Mouse (Mus musculus) limb, embryonic 15.5 days (tissue): ENCODE data around the gene 2900026A02Rik. TPM values are rescaled to one million over a fixed set of nuclear protein-coding genes. Genes with fewer than 3 reads are reported as not detected.

Experiments used
- ATAC-seq: fragments of 200-750 bp; cut with Nextera tagmentation; 2 replicates; pipeline ENCODE4 v1.8.0; 2017; ENCODE audit warnings: low read depth, moderate TSS enrichment; ENCODE audit not compliant: insufficient number of reproducible peaks, low FRiP score, low TSS enrichment
- H3K27ac ChIP-seq: fragments of 300-500 bp; sonication (generic); 2 replicates; pipeline ENCODE4 v1.5.1; 2015; ENCODE audit warnings: moderate library complexity, mild to moderate bottlenecking, inconsistent platforms
- H3K27me3 ChIP-seq: fragments of 300-500 bp; sonication (generic); 2 replicates; pipeline ENCODE4 v1.6.1; 2015; ENCODE audit warnings: inconsistent platforms
- H3K36me3 ChIP-seq: fragments of 300-500 bp; sonication (generic); 2 replicates; pipeline ENCODE4 v1.6.1; 2015; ENCODE audit warnings: inconsistent platforms
- H3K4me1 ChIP-seq: fragments of 300-500 bp; sonication (generic); 2 replicates; pipeline ENCODE4 v1.6.1; 2015; ENCODE audit warnings: inconsistent platforms
- H3K4me2 ChIP-seq: fragments of 300-500 bp; sonication (generic); 2 replicates; pipeline ENCODE4 v1.6.1; 2015; ENCODE audit warnings: mild to moderate bottlenecking, inconsistent platforms
- H3K4me3 ChIP-seq: fragments of 300-500 bp; sonication (generic); 2 replicates; pipeline ENCODE4 v1.5.1; 2015; ENCODE audit warnings: mild to moderate bottlenecking, inconsistent platforms
- H3K9ac ChIP-seq: fragments of 300-500 bp; sonication (generic); 2 replicates; pipeline ENCODE4 v1.6.1; 2015; ENCODE audit warnings: inconsistent platforms
- H3K9me3 ChIP-seq: fragments of 300-500 bp; sonication (generic); 2 replicates; pipeline ENCODE4 v1.6.1; 2016; ENCODE audit warnings: inconsistent platforms
- WGBS: fragments of 180-500 bp; shearing (Covaris S2); methylation state at CpG from one replicate; pipeline ENCODE4 v1.1.7; 2015; 5-methylcytosine and 5-hydroxymethylcytosine counted together
- polyA plus RNA-seq: library from polyadenylated mRNA; unstranded; fragments of >200 nt; fragmentation: Nextera tagmentation; extraction: Ambion mirVana; gene quantifications from 2 replicates; pipeline ENCODE4 v1.2.1, GENCODE M21; 2015

The 2900026A02Rik gene
- polyA plus RNA-seq, 1 experiment from 2014 or later, result 14.2 TPM

- H3K9me3 ChIP-seq, result no peaks in the 10 kb centered on the region
- H3K27ac ChIP-seq, result peak overlapping the region; percentile 83
- WGBS, result 82% methylated on average over 13 of the region's 13 CpGs
- no peaks in the 10 kb centered on the region for H3K27me3 ChIP-seq
- H3K4me2 ChIP-seq, result no peak overlapping the region
- no peaks in the 10 kb centered on the region for H3K36me3 ChIP-seq
- H3K4me3 ChIP-seq, result no peak overlapping the region
- no peak for ATAC-seq
- peaks cover 35% of the 10 kb centered on the region for H3K4me1 ChIP-seq
- no peak overlapping the region for H3K9ac ChIP-seq
Measured at GRCm38 (mm10) chr5:113209898-113210297, 11.1 kb downstream of the 2900026A02Rik start.

GRCm38 (mm10) chr5:113209401-113209750 is 11.7 kb downstream of the 2900026A02Rik start:
- Histone ChIP-seq H3K4me1 (peaks cover 35% of the 10 kb centered on the region), H3K27ac (peak overlapping the region; percentile 83), H3K9me3 (no peaks in the 10 kb centered on the region), H3K27me3 (no peaks in the 10 kb centered on the region), H3K4me3 (no peak overlapping the region), H3K36me3 (no peaks in the 10 kb centered on the region), H3K9ac (no peak overlapping the region), H3K4me2 (peak overlapping the region; percentile 19; the same call in 1 of the 2 replicates)
- WGBS, result 43% methylated on average over 11 of the region's 11 CpGs
- no peak for ATAC-seq

- no peak overlapping the region for H3K4me3 ChIP-seq
- H3K4me2 ChIP-seq, result peak overlapping the region; percentile 19; the same call in 1 of the 2 replicates
- no peaks in the 10 kb centered on the region for H3K36me3 ChIP-seq
- peak; percentile 69 for ATAC-seq
- WGBS, result 43% methylated on average over 11 of the region's 11 CpGs
- peak overlapping the region; percentile 83 for H3K27ac ChIP-seq
- no peak overlapping the region for H3K9ac ChIP-seq
- peaks cover 32% of the 10 kb centered on the region for H3K4me1 ChIP-seq
- no peaks in the 10 kb centered on the region for H3K27me3 ChIP-seq
- no peaks in the 10 kb centered on the region for H3K9me3 ChIP-seq
Measured at GRCm38 (mm10) chr5:113208622-113209400, 12.2 kb downstream of the 2900026A02Rik start.

GRCm38 (mm10) chr5:113208048-113208447 is 13.0 kb downstream of the 2900026A02Rik start:
- Histone ChIP-seq H3K27ac (peak overlapping the region; percentile 83), H3K4me2 (no peak overlapping the region), H3K9me3 (no peaks in the 10 kb centered on the region), H3K4me3 (no peak overlapping the region), H3K4me1 (peaks cover 32% of the 10 kb centered on the region), H3K36me3 (no peaks in the 10 kb centered on the region), H3K27me3 (no peaks in the 10 kb centered on the region), H3K9ac (no peak overlapping the region)
- ATAC-seq, result no peak
- 29% methylated on average over 4 of the region's 4 CpGs for WGBS

GRCm38 (mm10) chr5:113206670-113207352 is 14.2 kb downstream of the 2900026A02Rik start:
- no peaks in the 10 kb centered on the region for H3K27me3 ChIP-seq
- peaks cover 32% of the 10 kb centered on the region for H3K4me1 ChIP-seq
- no peak overlapping the region for H3K27ac ChIP-seq
- H3K9ac ChIP-seq, result no peak overlapping the region
- WGBS, result 52% methylated on average over 9 of the region's 9 CpGs
- H3K4me3 ChIP-seq, result no peak overlapping the region
- H3K36me3 ChIP-seq, result no peaks in the 10 kb centered on the region
- H3K9me3 ChIP-seq, result no peaks in the 10 kb centered on the region
- no peak overlapping the region for H3K4me2 ChIP-seq
- ATAC-seq, result no peak

GRCm38 (mm10) chr5:113204193-113204592 is 16.8 kb downstream of the 2900026A02Rik start:
- no peaks in the 10 kb centered on the region for H3K27me3 ChIP-seq
- H3K4me3 ChIP-seq, result no peak overlapping the region
- no peak overlapping the region for H3K27ac ChIP-seq
- H3K4me1 ChIP-seq, result peaks cover 21% of the 10 kb centered on the region
- H3K4me2 ChIP-seq, result no peak overlapping the region
- no peak for ATAC-seq
- no peaks in the 10 kb centered on the region for H3K36me3 ChIP-seq
- WGBS, result 85% methylated on average over 9 of the region's 9 CpGs
- no peak overlapping the region for H3K9ac ChIP-seq
- no peaks in the 10 kb centered on the region for H3K9me3 ChIP-seq

- 80% methylated on average over 10 of the region's 10 CpGs for WGBS
- Histone ChIP-seq H3K9me3 (no peaks in the 10 kb centered on the region), H3K27ac (0 out of 2 replicates have a peak overlapping the region, but pooled peaks have one; percentile 59), H3K4me3 (no peak overlapping the region), H3K4me2 (no peak overlapping the region), H3K9ac (no peak overlapping the region), H3K36me3 (no peaks in the 10 kb centered on the region), H3K27me3 (no peaks in the 10 kb centered on the region), H3K4me1 (peaks cover 16% of the 10 kb centered on the region)
- ATAC-seq, result no peak
Measured at GRCm38 (mm10) chr5:113199772-113200134, 21.3 kb downstream of the 2900026A02Rik start.

- H3K4me2 ChIP-seq, result no peak overlapping the region
- H3K9ac ChIP-seq, result no peak overlapping the region
- no peak for ATAC-seq
- H3K4me3 ChIP-seq, result no peak overlapping the region
- peaks cover 16% of the 10 kb centered on the region for H3K4me1 ChIP-seq
- WGBS, result 54% methylated on average over 8 of the region's 8 CpGs
- no peaks in the 10 kb centered on the region for H3K36me3 ChIP-seq
- H3K27ac ChIP-seq, result peak overlapping the region; percentile 59; the same call in 1 of the 2 replicates
- H3K27me3 ChIP-seq, result no peaks in the 10 kb centered on the region
- no peaks in the 10 kb centered on the region for H3K9me3 ChIP-seq
Measured at GRCm38 (mm10) chr5:113199126-113199771, 21.8 kb downstream of the 2900026A02Rik start.

GRCm38 (mm10) chr5:113196916-113197794 is 23.9 kb downstream of the 2900026A02Rik start:
- 38% methylated on average over 9 of the region's 9 CpGs for WGBS
- Histone ChIP-seq H3K27me3 (no peaks in the 10 kb centered on the region), H3K27ac (peak overlapping the region; percentile 33), H3K9ac (no peak overlapping the region), H3K4me1 (peaks cover 22% of the 10 kb centered on the region), H3K36me3 (no peaks in the 10 kb centered on the region), H3K9me3 (no peaks in the 10 kb centered on the region), H3K4me3 (no peak overlapping the region), H3K4me2 (no peak overlapping the region)
- ATAC-seq, result no peak

GRCm38 (mm10) chr5:113195907-113196306 is 25.1 kb downstream of the 2900026A02Rik start:
- H3K27ac ChIP-seq, result no peak overlapping the region
- no peak for ATAC-seq

GRCm38 (mm10) chr5:113195451-113195850 is 25.6 kb downstream of the 2900026A02Rik start:
- no peaks in the 10 kb centered on the region for H3K27me3 ChIP-seq
- ATAC-seq, result no peak
- H3K4me2 ChIP-seq, result no peak overlapping the region
- no peak overlapping the region for H3K4me3 ChIP-seq
- H3K9me3 ChIP-seq, result no peaks in the 10 kb centered on the region
- no peak overlapping the region for H3K27ac ChIP-seq
- H3K9ac ChIP-seq, result no peak overlapping the region
- H3K36me3 ChIP-seq, result no peaks in the 10 kb centered on the region
- peaks cover 22% of the 10 kb centered on the region for H3K4me1 ChIP-seq
- WGBS, result 46% methylated on average over 12 of the region's 12 CpGs

More at GRCm38 (mm10) chr5:113195907-113196306, 25.1 kb downstream of the 2900026A02Rik start:
- Histone ChIP-seq H3K4me2 (no peak overlapping the region), H3K27me3 (no peaks in the 10 kb centered on the region), H3K9me3 (no peaks in the 10 kb centered on the region), H3K4me1 (peaks cover 22% of the 10 kb centered on the region), H3K4me3 (no peak overlapping the region), H3K9ac (no peak overlapping the region), H3K36me3 (no peaks in the 10 kb centered on the region)
- WGBS, result 87% methylated on average over 6 of the region's 6 CpGs
